Mouse (Mus musculus): Measurements from ENCODE around the gene Hoxb5. TPM values are rescaled to one million over a fixed set of nuclear protein-coding genes. Genes with fewer than 3 reads are reported as not detected.

Hoxb5 gene
- polyA plus RNA-seq (2017; shearing (Covaris generic)), result 1 to 10 TPM in 1 of 2 experiments, under 1 TPM in 1; 0.14 to 1.1 TPM

DNA sequence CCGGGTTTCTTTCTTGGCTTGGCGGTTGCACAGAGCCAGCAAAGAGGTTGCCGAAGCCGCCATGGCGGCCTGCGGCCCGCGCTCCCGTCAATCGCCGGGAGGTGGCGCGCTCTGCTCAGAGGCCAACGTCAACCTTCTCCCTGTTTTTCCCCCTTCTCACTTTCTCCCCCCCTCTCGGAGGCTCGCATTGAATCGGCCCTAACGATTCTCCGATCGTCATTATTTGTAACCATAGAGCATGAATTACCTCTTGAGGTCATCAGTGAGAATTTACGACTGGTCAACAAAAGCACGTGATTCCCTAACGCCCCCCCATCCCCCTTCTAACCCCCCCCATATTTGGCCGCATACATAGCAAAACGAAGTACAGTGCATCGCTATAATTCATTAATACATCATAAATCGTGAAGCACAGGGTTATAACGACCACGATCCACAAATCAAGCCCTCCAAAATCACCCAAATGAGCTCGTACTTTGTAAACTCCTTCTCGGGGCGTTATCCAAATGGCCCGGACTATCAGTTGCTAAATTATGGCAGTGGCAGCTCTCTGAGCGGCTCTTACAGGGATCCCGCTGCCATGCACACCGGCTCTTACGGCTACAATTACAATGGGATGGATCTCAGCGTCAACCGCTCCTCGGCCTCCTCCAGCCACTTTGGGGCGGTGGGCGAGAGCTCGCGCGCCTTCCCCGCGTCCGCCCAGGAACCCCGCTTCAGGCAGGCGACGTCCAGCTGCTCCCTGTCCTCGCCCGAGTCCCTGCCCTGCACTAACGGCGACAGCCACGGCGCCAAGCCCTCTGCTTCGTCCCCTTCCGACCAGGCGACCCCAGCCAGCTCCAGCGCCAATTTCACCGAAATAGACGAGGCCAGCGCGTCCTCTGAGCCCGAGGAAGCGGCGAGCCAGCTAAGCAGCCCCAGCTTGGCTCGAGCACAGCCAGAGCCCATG, at the start of gene Hoxb5:
Gene Hoxb5 (plus strand): TSS at position 186 of the 949 bp plus-strand sequence.

DNA sequence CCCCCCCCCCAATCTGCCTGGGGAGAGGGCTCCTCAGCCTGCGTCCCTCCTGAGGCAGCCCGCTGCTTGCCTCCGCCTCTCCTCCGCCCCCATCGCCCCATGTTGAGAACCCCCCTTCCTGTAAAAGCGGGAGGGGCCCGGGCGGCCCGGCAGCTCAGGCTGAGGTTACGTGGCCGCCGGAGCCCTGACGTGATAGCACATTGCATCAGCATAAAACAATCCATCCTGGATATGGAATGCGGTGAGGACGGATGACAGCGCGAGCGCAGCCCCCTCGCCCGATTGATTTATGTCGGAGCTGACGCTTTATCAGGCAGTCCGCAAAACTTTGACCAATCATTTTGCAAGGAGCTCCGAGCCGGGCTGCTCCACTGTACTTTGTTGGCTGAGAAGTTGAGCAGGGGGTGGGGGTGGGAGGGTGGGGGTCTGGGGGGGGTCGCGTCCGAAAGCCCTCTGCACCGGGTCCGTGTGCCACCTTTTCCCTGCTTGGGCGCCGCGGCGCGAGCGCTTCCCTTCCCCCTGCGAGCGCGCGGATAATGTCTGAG, 32.1 kb upstream of the Hoxb5 start, which contains the start of gene Hoxb9:
Gene Hoxb9 (plus strand): TSS at position 462 of the 545 bp plus-strand sequence.

GRCm38 (mm10) chr11:96281855-96282570, 21.1 kb upstream of the Hoxb5 start, which contains the start of gene Hoxb8:
Hoxb8 (plus strand) TSS chr11:96281905.

GRCm38 (mm10) chr11:96285771-96286738, 17.1 kb upstream of the Hoxb5 start, which contains the start of gene Hoxb7:
Hoxb7 (plus strand) TSS chr11:96286623.

DNA sequence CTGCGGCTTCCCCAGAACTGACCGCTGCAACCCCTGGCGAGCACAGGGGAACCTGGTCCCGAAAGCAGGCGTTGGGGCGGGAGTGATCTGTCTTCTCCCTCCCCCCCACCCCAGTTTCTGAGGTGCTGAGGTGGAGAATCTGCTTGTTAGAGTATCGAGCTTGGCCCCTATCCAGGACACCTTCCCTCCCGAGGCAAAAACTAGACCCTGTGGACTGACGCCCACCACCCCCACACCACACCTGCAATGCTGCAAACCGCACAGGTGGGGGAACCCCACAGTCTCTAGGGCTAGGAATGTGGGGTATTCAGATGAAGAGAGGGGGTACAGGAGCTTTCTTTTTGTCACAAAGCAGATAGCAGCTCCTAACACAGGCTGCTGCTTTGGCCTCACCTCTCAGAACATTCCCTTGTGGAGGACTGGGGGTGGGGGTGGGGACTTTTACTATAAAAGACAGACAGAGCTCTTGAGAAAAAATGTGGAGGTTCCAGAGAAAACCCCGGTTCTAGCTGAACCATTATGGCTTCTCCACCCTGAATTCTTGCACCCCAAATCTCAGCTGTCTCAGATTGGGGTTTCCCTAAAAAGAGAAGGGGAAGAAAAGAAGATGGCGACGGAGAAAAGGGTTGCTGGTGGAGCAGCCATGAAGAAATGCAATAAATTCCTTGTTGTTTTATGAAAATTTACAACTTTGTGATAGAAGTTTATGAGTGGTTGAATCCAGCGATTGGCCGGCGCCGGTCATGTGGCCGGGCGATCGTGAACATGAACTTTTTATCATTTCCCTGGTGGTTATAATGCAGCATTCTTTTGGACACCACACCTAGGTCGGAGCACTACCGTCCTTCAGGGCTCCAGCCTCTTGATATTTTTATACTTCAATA, 11.2 kb upstream of the Hoxb5 start, which contains the start of gene Hoxb6:
Gene Hoxb6 (plus strand): TSS at position 796 of the 884 bp plus-strand sequence.

GRCm38 (mm10) chr11:96317608-96318367, 14.7 kb downstream of the Hoxb5 start, which contains the start of gene Hoxb4:
Hoxb4 (plus strand) TSS chr11:96318267.

GRCm38 (mm10) chr11:96323154-96323553, 20.0 kb downstream of the Hoxb5 start, which contains the start of gene Hoxb3:
Hoxb3 (plus strand) TSS chr11:96323326.

DNA sequence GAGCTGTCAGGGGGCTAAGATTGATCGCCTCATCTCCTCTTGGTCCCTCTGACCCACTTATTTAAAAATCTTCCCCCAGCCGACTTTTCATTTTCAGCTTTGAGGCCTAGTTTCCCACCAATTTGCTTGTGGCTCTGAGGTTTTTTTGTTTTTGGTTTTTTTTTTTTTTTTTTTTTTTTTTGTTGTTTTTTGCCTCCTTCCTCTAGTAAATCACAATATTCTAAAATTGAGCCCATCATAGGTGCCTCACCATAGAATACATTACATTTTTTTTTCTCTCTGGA, 47.1 kb downstream of the Hoxb5 start, which contains the start of gene Hoxb2:
Gene Hoxb2 (plus strand): TSS at position 185 of the 284 bp plus-strand sequence.

Other genes starting within 250 kb of the Hoxb5 start
- 10 to 100 TPM; 42.9 to 43.9 TPM for gene Ube2z, start 237.9 kb upstream of the Hoxb5 start, polyA plus RNA-seq (2017; shearing (Covaris generic))
- 100 to 1,000 TPM; 302 to 318 TPM for gene Atp5g1, start 227.7 kb upstream of the Hoxb5 start, polyA plus RNA-seq (2017; shearing (Covaris generic))
- under 1 TPM in 1 of 2 experiments, not detected in 1; 0.27 TPM for gene Calcoco2, start 191.4 kb upstream of the Hoxb5 start, polyA plus RNA-seq (2017; shearing (Covaris generic))
- gene Ttll6, start 169.6 kb upstream of the Hoxb5 start, polyA plus RNA-seq (2017; shearing (Covaris generic)), result under 1 TPM; 0.06 to 0.23 TPM
- gene Hoxb13, start 109.0 kb upstream of the Hoxb5 start, polyA plus RNA-seq (2017; shearing (Covaris generic)), result under 1 TPM in 1 of 2 experiments, not detected in 1; 0.14 TPM
- not detected for gene Hoxb9, start 31.9 kb upstream of the Hoxb5 start, polyA plus RNA-seq (2017; shearing (Covaris generic))
- not detected for gene Hoxb8, start 21.4 kb upstream of the Hoxb5 start, polyA plus RNA-seq (2017; shearing (Covaris generic))
- gene Hoxb7, start 16.7 kb upstream of the Hoxb5 start, polyA plus RNA-seq (2017; shearing (Covaris generic)), result not detected
- not detected for gene Hoxb6, start 10.9 kb upstream of the Hoxb5 start, polyA plus RNA-seq (2017; shearing (Covaris generic))
- under 1 TPM; 0.61 to 0.72 TPM for gene Hoxb4, start 14.9 kb downstream of the Hoxb5 start, polyA plus RNA-seq (2017; shearing (Covaris generic))
- under 1 TPM in 1 of 2 experiments, not detected in 1; 0.25 TPM for gene Hoxb3, start 20.0 kb downstream of the Hoxb5 start, polyA plus RNA-seq (2017; shearing (Covaris generic))
- under 1 TPM; 0.10 to 0.91 TPM for gene Hoxb2, start 47.2 kb downstream of the Hoxb5 start, polyA plus RNA-seq (2017; shearing (Covaris generic))
- gene Hoxb1, start 62.4 kb downstream of the Hoxb5 start, polyA plus RNA-seq (2017; shearing (Covaris generic)), result under 1 TPM in 1 of 2 experiments, not detected in 1; 0.68 TPM
- 100 to 1,000 TPM; 606 to 640 TPM for gene Skap1, start 161.3 kb downstream of the Hoxb5 start, polyA plus RNA-seq (2017; shearing (Covaris generic))